Mouse (Mus musculus) cerebellum, adult 2 months (tissue): ENCODE results near the gene Pbx1. TPM values are rescaled to one million over a fixed set of nuclear protein-coding genes. Genes with fewer than 3 reads are reported as not detected.
A peak's percentile ranks its signal among the peaks of the same experiment; 100 is the strongest.

Experiments
- DNase-seq, 2 experiments: peaks; one replicate each; pipeline ENCODE4 v3.0.0; 2021
- H3K27ac ChIP-seq: fragments of 200-500 bp; 2 replicates; pipeline ENCODE4 v1.5.1; 2012; ENCODE audit warnings: low read length, control low read depth, inconsistent platforms; ENCODE audit not compliant: insufficient read depth
- H3K27me3 ChIP-seq: fragments of 200-500 bp; 2 replicates; pipeline ENCODE4 v1.6.1; 2012; ENCODE audit warnings: inconsistent platforms, mild to moderate bottlenecking, low read length, moderate library complexity; ENCODE audit not compliant: control insufficient read depth, insufficient read depth
- H3K4me1 ChIP-seq: fragments of 200-500 bp; 2 replicates; pipeline ENCODE4 v1.6.1; 2011; ENCODE audit warnings: low read length; ENCODE audit not compliant: control insufficient read depth, insufficient read depth
- H3K4me3 ChIP-seq: fragments of 200-500 bp; replicated peaks from 2 replicates; pipeline ENCODE3; 2011; ENCODE audit warnings: mild to moderate bottlenecking, low read depth, low read length, control low read depth; ENCODE audit not compliant: insufficient read depth
- CTCF ChIP-seq: fragments of 200-500 bp; IDR thresholded peaks from 2 replicates; pipeline ENCODE4 v1.5.1; 2011; ENCODE audit warnings: low read depth, mild to moderate bottlenecking, control low read depth, low read length, moderate library complexity, borderline replicate concordance; ENCODE audit not compliant: insufficient read depth
- POLR2A ChIP-seq: fragments of 200-500 bp; IDR thresholded peaks from 2 replicates; pipeline ENCODE4 v1.6.1; 2011; ENCODE audit warnings: low read length, control low read depth, borderline replicate concordance; ENCODE audit not compliant: insufficient read depth
- WGBS: fragments of 180-500 bp; shearing (Covaris S2); methylation state at CpG from one replicate; pipeline ENCODE4 v1.1.7; 2018; 5-methylcytosine and 5-hydroxymethylcytosine counted together
- polyA plus RNA-seq: library from polyadenylated mRNA; depleted of rRNA; stranded (reverse); fragments of >200 nt; gene quantifications from 2 replicates; pipeline ENCODE4 v1.2.3, GENCODE M21; 2012

Gene Pbx1
- polyA plus RNA-seq, 1 experiment, result 34.9 TPM

DNA sequence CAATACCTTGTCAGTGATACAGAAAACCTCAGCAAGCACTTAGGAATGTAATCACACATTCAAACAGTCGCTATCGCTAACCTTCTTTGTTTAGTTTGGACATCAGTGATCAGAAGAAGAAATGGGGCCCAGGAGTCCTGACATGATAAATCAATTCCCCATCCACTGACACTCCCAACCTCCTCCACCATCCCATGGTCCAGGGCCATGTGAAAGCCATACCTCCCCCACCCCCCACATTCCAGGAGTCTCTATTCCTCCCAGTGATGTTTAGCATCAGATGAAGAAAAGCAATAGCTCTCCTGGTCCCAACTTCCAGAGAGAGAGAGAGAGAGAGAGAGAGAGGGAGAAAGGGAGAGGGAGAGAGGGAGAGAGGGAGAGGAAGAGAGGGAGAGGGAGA lies 28.5 kb downstream of the Pbx1 start:
- no peaks in the 10 kb centered on the region for H3K27me3 ChIP-seq
- no peak overlapping the region for H3K4me3 ChIP-seq
- H3K4me1 ChIP-seq, result no peaks in the 10 kb centered on the region; the same call in none of the 2 replicates
- WGBS, result 97% methylated on average over 2 of the region's 2 CpGs
- no peak for TF ChIP-seq POLR2A
- no peak for TF ChIP-seq CTCF
- DNase-seq, result no peak
- no peak overlapping the region for H3K27ac ChIP-seq

DNA sequence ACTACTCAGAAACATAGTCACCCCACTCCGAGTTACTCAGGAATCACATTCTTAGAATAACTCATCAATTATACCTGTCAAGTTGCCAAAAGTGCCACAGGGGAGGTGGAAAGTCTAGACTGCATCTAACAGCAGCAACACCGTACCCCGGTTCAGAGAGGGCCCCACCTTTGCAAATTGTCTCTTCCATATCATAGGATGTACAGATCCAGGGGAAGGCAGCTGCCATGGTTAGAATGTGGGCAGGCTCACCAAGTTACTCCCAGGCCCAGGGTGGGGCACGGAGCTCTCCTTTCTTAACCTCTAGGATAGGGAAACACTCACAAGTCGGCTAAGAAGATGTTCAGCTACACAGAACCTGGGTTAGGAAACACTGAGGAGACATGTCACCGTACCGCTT lies 29.4 kb downstream of the Pbx1 start:
- TF ChIP-seq CTCF (no peak), POLR2A (no peak)
- WGBS, result 68% methylated on average over 7 of the region's 7 CpGs
- DNase-seq, result no peak

DNA sequence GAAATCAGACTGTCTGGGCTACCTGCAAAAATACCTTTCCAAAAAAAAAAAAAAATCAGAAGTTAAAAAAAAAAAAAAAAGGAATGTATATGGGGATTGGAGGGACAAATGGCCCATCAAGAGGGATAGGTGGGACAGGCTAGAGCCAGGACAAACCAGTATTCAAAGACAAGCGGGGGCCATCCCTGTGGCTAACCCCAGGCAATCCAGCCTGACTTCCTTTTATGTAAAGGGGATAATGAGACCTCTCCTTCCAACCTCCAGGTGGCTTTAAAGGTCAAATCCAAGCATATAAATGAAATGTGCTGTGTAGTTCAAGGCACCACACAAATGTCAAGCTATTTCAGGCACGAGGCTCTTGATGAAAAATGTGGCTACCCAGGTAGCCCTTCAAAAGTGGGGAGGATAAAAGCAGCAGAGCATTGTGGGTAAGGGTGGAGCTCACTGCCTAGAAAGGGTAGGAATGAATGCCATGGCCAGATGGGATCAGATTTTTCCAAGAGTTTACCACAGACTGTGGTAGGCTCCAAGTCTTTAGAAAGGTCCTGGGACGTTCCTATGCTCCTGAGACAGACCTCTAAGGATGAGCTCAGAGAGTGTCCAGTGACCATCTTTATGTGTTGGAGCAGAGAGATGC lies 36.4 kb downstream of the Pbx1 start:
- TF ChIP-seq CTCF (no peak), POLR2A (no peak)
- WGBS, result 67% methylated on average over 3 of the region's 3 CpGs
- H3K4me1 ChIP-seq, result peaks cover 4% of the 10 kb centered on the region; the same call in 1 of the 2 replicates
- no peak overlapping the region for H3K4me3 ChIP-seq
- H3K27me3 ChIP-seq, result no peaks in the 10 kb centered on the region
- H3K27ac ChIP-seq, result no peak overlapping the region
- no peak for DNase-seq

More for the DNA sequence above, 29.4 kb downstream of the Pbx1 start:
- no peaks in the 10 kb centered on the region for H3K27me3 ChIP-seq
- no peak overlapping the region for H3K4me3 ChIP-seq
- no peak overlapping the region for H3K27ac ChIP-seq
- no peaks in the 10 kb centered on the region; the same call in none of the 2 replicates for H3K4me1 ChIP-seq

DNA sequence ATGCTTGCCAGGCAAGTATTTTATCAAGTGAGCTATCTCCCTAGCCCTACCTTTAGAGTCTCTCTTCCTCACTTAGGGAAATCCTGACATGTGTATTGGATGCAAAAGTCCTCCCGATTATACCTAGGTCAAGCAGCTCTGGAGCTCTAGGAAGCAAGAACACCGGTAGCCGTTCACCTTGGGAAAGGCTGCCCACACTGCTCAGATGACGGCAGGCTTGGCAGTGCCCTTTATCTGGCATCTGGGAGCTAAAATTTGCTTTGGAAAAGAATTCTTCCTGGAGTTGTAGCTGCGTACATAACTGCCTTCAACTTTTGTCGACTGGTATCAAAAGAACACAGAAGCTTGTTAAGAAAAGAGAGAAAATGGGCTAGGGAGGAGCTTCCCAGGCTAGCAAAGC lies 37.5 kb downstream of the Pbx1 start:
- DNase-seq, result peak in 1 of 2 experiments; percentile 26
- H3K27ac ChIP-seq, result no peak overlapping the region
- WGBS, result 32% methylated on average over 6 of the region's 6 CpGs

DNA sequence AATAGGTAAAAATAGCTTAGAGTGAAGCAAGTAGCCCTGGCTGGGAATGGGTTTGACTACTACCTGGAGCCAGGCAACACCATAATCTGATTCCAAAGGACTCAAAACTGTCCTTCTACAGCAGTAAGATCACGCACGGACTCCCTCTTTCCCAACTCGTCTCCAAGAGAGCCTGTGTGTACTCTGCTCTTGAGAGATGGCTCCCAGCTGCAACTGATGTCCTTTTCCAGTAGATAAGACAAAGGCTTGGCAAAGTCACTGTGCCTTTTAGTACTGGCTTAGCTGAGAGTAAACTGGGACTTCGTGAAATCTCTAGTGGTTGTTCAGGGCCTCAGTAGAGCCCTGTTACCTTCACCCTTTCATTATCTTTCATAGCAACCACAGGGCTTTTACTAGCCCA lies 38.6 kb downstream of the Pbx1 start:
- H3K4me1 ChIP-seq, result peaks cover 4% of the 10 kb centered on the region; the same call in 1 of the 2 replicates
- WGBS, result 71% methylated on average over 4 of the region's 4 CpGs
- no peak overlapping the region for H3K4me3 ChIP-seq
- no peaks in the 10 kb centered on the region for H3K27me3 ChIP-seq
- no peak for DNase-seq
- TF ChIP-seq POLR2A (no peak), CTCF (no peak)
- H3K27ac ChIP-seq, result no peak overlapping the region

More for the DNA sequence above, 37.5 kb downstream of the Pbx1 start:
- H3K4me3 ChIP-seq, result no peak overlapping the region
- peaks cover 4% of the 10 kb centered on the region; the same call in 1 of the 2 replicates for H3K4me1 ChIP-seq
- no peaks in the 10 kb centered on the region for H3K27me3 ChIP-seq
- TF ChIP-seq CTCF (no peak), POLR2A (no peak)

DNA sequence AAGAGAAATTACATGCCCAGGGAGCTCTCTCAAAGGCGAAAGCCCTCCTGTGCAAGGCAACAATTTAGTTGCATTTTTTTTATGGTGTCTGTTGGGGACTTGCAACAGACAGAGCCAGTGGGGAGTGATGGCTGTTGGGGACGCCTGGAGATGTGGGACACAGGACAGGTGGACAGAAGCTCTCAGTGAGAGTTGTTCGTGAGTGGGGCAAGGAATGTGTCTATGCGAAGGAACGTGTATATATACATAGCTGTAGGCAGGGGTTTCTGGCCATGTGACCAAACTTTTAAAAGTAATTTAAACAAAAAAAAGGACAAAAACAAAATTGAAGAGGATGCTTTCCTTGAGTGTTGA lies 39.6 kb downstream of the Pbx1 start:
- 67% methylated on average over 5 of the region's 5 CpGs for WGBS
- Histone ChIP-seq H3K27me3 (no peaks in the 10 kb centered on the region), H3K4me1 (peaks cover 4% of the 10 kb centered on the region; the same call in 1 of the 2 replicates), H3K27ac (no peak overlapping the region), H3K4me3 (no peak overlapping the region)
- TF ChIP-seq CTCF (no peak), POLR2A (no peak)
- no peak for DNase-seq

DNA sequence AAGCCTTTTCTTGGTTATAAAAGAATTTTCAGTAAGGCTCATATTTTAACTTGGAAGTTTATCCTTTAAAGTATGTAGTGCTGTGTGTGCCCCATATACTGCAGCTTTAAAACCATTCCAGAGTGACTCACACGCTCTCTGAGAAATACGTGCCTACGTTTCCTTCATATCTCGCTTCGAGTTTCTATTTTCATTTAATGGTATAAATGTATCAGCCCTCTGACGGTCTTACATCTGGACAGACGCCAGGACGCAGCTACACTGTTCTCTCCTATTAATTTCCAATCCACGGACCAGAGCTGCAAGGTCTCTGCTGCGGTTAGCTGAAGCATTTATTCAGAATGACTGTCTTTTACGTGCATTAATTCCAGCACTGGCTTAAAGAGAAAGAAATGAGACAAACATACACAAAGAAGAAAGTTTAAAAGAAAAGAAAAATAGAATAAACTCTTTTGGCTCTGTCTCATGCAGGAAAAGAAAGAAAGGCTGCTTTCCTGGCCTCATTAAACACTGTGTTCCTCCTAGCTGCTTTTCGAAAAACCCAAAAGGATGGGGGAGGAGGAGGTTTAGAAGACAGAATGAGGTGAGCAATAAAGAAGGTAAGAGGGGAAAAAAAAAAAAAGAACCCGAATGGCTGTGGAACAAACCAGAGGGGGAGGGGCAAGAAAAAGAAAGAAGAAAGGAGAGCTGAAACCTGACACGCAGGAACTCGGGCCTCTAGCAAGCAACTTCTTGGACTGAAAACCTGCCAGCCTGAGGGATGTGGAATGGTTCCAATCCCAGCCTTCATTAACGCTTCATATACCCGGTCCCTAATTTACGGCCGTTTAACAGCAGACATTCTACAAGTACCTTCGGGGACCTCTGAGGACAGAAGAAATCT lies 40.2 kb downstream of the Pbx1 start:
- WGBS, result 40% methylated on average over 20 of the region's 20 CpGs
- Histone ChIP-seq H3K27ac (no peak overlapping the region), H3K27me3 (no peaks in the 10 kb centered on the region), H3K4me1 (peaks cover 4% of the 10 kb centered on the region; the same call in 1 of the 2 replicates), H3K4me3 (no peak overlapping the region)
- peak; percentile 43 to 49 for DNase-seq
- TF ChIP-seq CTCF (no peak), POLR2A (no peak)
